Mouse (Mus musculus): ENCODE data around the gene Hbb-bs. TPM values are rescaled to one million over a fixed set of nuclear protein-coding genes. Genes with fewer than 3 reads are reported as not detected.

The Hbb-bs gene
- 96,477 and 101,005 TPM in 2 replicates for polyA plus RNA-seq (2015; fragmentation: Nextera tagmentation; extraction: Ambion mirVana)

GRCm38 (mm10) chr7:103827808-103828207 is at the start of gene Hbb-bs:
TSS of gene Hbb-bs (minus strand) at chr7:103828096.

GRCm38 (mm10) chr7:103853090-103853489 is 25.2 kb upstream of the Hbb-bs start, which contains the start of gene Hbb-y:
TSS of gene Hbb-y (minus strand) at chr7:103853216.

GRCm38 (mm10) chr7:103843034-103843433 is 15.1 kb upstream of the Hbb-bs start, which contains the start of gene Hbb-bh1:
TSS of gene Hbb-bh1 (minus strand) at chr7:103843164.

GRCm38 (mm10) chr7:103840268-103840667 is 12.4 kb upstream of the Hbb-bs start, which contains the start of gene Hbb-bh2:
TSS of gene Hbb-bh2 (minus strand) at chr7:103840520.

GRCm38 (mm10) chr7:103813766-103814165 is 14.1 kb downstream of the Hbb-bs start, which contains the start of gene Hbb-bt:
TSS of gene Hbb-bt (minus strand) at chr7:103813996.

GRCm38 (mm10) chr7:103791721-103792120 is 36.2 kb downstream of the Hbb-bs start, which contains the start of gene Olfr67:
TSS of gene Olfr67 (minus strand) at chr7:103791821.

GRCm38 (mm10) chr7:103779598-103779997 is 48.3 kb downstream of the Hbb-bs start, which contains the start of gene Olfr68:
TSS of gene Olfr68 (minus strand) at chr7:103779698.

Other genes with a start within 250 kb of the Hbb-bs start
- not detected in 2 replicates for gene Olfr618, start 238.0 kb downstream of the Hbb-bs start, polyA plus RNA-seq (2015; fragmentation: Nextera tagmentation; extraction: Ambion mirVana)
- not detected in 2 replicates for gene Olfr619, start 227.5 kb downstream of the Hbb-bs start, polyA plus RNA-seq (2015; fragmentation: Nextera tagmentation; extraction: Ambion mirVana)
- not detected in 2 replicates for gene Olfr620, start 215.6 kb downstream of the Hbb-bs start, polyA plus RNA-seq (2015; fragmentation: Nextera tagmentation; extraction: Ambion mirVana)
- gene Olfr622, start 185.4 kb downstream of the Hbb-bs start, polyA plus RNA-seq (2015; fragmentation: Nextera tagmentation; extraction: Ambion mirVana) = not detected in 2 replicates
- gene Olfr623, start 164.4 kb downstream of the Hbb-bs start, polyA plus RNA-seq (2015; fragmentation: Nextera tagmentation; extraction: Ambion mirVana) = not detected in 2 replicates
- gene Olfr624, start 156.9 kb downstream of the Hbb-bs start, polyA plus RNA-seq (2015; fragmentation: Nextera tagmentation; extraction: Ambion mirVana) = 0.02 and 0.08 TPM in 2 replicates
- not detected in 2 replicates for gene Olfr625-ps1, start 145.4 kb downstream of the Hbb-bs start, polyA plus RNA-seq (2015; fragmentation: Nextera tagmentation; extraction: Ambion mirVana)
- not detected in 2 replicates for gene Olfr243, start 113.4 kb downstream of the Hbb-bs start, polyA plus RNA-seq (2015; fragmentation: Nextera tagmentation; extraction: Ambion mirVana)
- not detected in 2 replicates for gene Olfr628, start 97.7 kb downstream of the Hbb-bs start, polyA plus RNA-seq (2015; fragmentation: Nextera tagmentation; extraction: Ambion mirVana)
- 0.14 and 0.19 TPM in 2 replicates for gene Olfr629, start 83.2 kb downstream of the Hbb-bs start, polyA plus RNA-seq (2015; fragmentation: Nextera tagmentation; extraction: Ambion mirVana)
- not detected in 2 replicates for gene Olfr630, start 70.8 kb downstream of the Hbb-bs start, polyA plus RNA-seq (2015; fragmentation: Nextera tagmentation; extraction: Ambion mirVana)
- gene Olfr69, start 56.5 kb downstream of the Hbb-bs start, polyA plus RNA-seq (2015; fragmentation: Nextera tagmentation; extraction: Ambion mirVana) = 0.05 TPM in 1 of 2 replicates, not detected in the other
- 0.02 TPM in 1 of 2 replicates, not detected in the other for gene Olfr68, start 48.4 kb downstream of the Hbb-bs start, polyA plus RNA-seq (2015; fragmentation: Nextera tagmentation; extraction: Ambion mirVana)
- not detected in 2 replicates for gene Olfr67, start 36.3 kb downstream of the Hbb-bs start, polyA plus RNA-seq (2015; fragmentation: Nextera tagmentation; extraction: Ambion mirVana)
- gene Hbb-bt, start 14.1 kb downstream of the Hbb-bs start, polyA plus RNA-seq (2015; fragmentation: Nextera tagmentation; extraction: Ambion mirVana) = 27,857 and 31,285 TPM in 2 replicates
- not detected in 2 replicates for gene Hbb-bh2, start 12.4 kb upstream of the Hbb-bs start, polyA plus RNA-seq (2015; fragmentation: Nextera tagmentation; extraction: Ambion mirVana)
- gene Hbb-bh1, start 15.1 kb upstream of the Hbb-bs start, polyA plus RNA-seq (2015; fragmentation: Nextera tagmentation; extraction: Ambion mirVana) = 1.3 and 1.9 TPM in 2 replicates
- gene Hbb-y, start 25.1 kb upstream of the Hbb-bs start, polyA plus RNA-seq (2015; fragmentation: Nextera tagmentation; extraction: Ambion mirVana) = 2.9 and 3.0 TPM in 2 replicates
- not detected in 2 replicates for gene Olfr66, start 58.2 kb upstream of the Hbb-bs start, polyA plus RNA-seq (2015; fragmentation: Nextera tagmentation; extraction: Ambion mirVana)
- 0.02 TPM in 1 of 2 replicates, not detected in the other for gene Olfr64, start 66.4 kb upstream of the Hbb-bs start, polyA plus RNA-seq (2015; fragmentation: Nextera tagmentation; extraction: Ambion mirVana)
- not detected in 2 replicates for gene Olfr65, start 75.4 kb upstream of the Hbb-bs start, polyA plus RNA-seq (2015; fragmentation: Nextera tagmentation; extraction: Ambion mirVana)
- not detected in 2 replicates for gene Olfr631, start 100.7 kb upstream of the Hbb-bs start, polyA plus RNA-seq (2015; fragmentation: Nextera tagmentation; extraction: Ambion mirVana)
- 0.07 TPM in 1 of 2 replicates, not detected in the other for gene Olfr632, start 106.3 kb upstream of the Hbb-bs start, polyA plus RNA-seq (2015; fragmentation: Nextera tagmentation; extraction: Ambion mirVana)
- not detected in 2 replicates for gene Olfr633, start 116.3 kb upstream of the Hbb-bs start, polyA plus RNA-seq (2015; fragmentation: Nextera tagmentation; extraction: Ambion mirVana)
- gene Olfr635, start 143.1 kb upstream of the Hbb-bs start, polyA plus RNA-seq (2015; fragmentation: Nextera tagmentation; extraction: Ambion mirVana) = not detected in 2 replicates
- gene Olfr638, start 170.7 kb upstream of the Hbb-bs start, polyA plus RNA-seq (2015; fragmentation: Nextera tagmentation; extraction: Ambion mirVana) = not detected in 2 replicates
- not detected in 2 replicates for gene Olfr639, start 189.2 kb upstream of the Hbb-bs start, polyA plus RNA-seq (2015; fragmentation: Nextera tagmentation; extraction: Ambion mirVana)
- gene Olfr640, start 197.5 kb upstream of the Hbb-bs start, polyA plus RNA-seq (2015; fragmentation: Nextera tagmentation; extraction: Ambion mirVana) = not detected in 2 replicates
- not detected in 2 replicates for gene Olfr641, start 207.3 kb upstream of the Hbb-bs start, polyA plus RNA-seq (2015; fragmentation: Nextera tagmentation; extraction: Ambion mirVana)
- gene Olfr642, start 224.6 kb upstream of the Hbb-bs start, polyA plus RNA-seq (2015; fragmentation: Nextera tagmentation; extraction: Ambion mirVana) = not detected in 2 replicates
- not detected in 2 replicates for gene 4930516K23Rik, start 233.3 kb upstream of the Hbb-bs start, polyA plus RNA-seq (2015; fragmentation: Nextera tagmentation; extraction: Ambion mirVana)
- gene Olfr644, start 243.8 kb upstream of the Hbb-bs start, polyA plus RNA-seq (2015; fragmentation: Nextera tagmentation; extraction: Ambion mirVana) = not detected in 2 replicates

Data from spleen, postnatal 0 days (tissue).